Mouse (Mus musculus) erythroblast, embryonic 14.5 days (primary cell): ENCODE measurements around the gene 6430628N08Rik.

ENCODE experiments used
- GATA1 ChIP-seq: IDR thresholded peaks from 2 replicates; pipeline ENCODE4 v1.6.1; 2012; ENCODE audit warnings: low read length, inconsistent platforms, mixed read lengths
- TAL1 ChIP-seq: IDR thresholded peaks from 3 replicates; pipeline ENCODE4 v1.6.1; 2012; ENCODE audit warnings: low read length, inconsistent platforms, mixed read lengths

DNA sequence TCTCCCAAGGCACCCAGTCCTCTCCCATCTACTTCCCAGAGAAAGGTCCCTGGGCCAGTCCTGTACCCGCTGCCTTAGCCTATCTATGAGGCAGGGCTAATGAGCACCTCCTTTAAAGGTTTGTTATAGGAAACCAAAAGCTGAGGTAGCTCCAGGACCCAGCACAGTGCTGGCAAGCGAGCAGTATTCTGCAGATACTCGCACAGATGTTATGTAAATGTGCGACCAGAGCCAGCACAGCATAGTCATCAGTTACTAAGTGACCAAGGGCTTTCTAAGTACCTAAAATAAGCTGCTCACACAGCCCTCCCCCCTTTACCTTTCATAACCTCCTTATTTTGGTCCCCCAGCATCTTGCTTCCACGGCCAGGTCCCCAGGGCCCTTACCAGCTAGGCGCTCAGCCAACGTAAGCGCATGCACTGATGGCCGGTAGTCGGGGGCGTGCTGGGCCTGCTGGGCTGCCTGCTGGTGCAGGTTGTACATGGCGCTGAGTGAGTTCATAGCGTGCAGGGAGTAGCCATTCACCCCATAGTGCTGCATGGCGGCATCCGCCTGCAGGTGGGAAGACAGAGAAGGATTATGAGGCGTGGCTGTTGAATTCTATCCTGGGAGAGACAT lies 32.9 kb downstream of the 6430628N08Rik start:
- TF ChIP-seq TAL1 (no peak), GATA1 (no peak)
